Mouse (Mus musculus): ENCODE data around the gene Olfr624.
"Not testable (repeated sequence)": the region's sequence is repeated elsewhere in the genome, so short reads cannot be mapped to it uniquely, and the experiment has no call there.

The Olfr624 gene

DNA sequence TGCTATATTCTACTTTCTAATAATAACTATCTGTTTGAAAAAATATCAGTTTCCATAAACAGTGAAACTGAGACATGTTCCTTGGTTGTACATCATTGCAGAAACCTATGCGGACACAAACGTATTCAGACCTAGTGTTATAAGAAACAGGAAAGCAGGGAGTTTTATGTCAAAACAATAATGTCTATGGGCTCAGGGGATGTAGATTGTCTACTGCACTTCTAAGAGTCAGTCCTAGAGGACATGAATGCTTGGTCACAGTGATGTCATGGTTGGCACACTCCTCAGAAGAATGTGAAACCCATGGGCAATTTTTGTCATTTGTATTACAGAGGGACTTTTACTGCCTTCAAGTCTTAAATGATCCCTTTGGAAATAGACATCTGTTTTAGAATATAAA lies at the start of gene Olfr624:
TSS of gene Olfr624 (minus strand) at position 101 of the 400 bp plus-strand sequence.
- DNase-seq (ENCODE audit: low read depth, low spot score), result no peak

DNA sequence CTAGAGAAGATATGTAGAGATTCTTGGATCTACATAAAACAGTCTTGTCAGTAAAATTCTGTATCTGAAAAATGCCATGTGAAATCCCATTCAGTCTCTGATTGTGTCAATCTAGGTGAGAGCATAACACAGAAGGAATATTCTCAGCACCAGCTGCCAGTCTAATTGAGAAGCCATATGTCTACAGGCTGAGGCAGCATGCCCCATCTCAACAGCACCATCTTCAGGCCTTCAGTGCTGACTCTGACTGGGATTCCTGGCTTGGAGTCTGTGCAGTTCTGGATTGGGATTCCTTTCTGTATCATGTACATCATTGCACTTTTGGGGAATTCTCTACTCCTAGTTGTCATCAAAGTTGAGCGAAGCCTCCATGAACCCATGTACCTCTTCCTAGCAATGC lies 45.4 kb upstream of the Olfr624 start:
- not testable (repeated sequence) for DNase-seq (ENCODE audit: low read depth, low spot score)

DNA sequence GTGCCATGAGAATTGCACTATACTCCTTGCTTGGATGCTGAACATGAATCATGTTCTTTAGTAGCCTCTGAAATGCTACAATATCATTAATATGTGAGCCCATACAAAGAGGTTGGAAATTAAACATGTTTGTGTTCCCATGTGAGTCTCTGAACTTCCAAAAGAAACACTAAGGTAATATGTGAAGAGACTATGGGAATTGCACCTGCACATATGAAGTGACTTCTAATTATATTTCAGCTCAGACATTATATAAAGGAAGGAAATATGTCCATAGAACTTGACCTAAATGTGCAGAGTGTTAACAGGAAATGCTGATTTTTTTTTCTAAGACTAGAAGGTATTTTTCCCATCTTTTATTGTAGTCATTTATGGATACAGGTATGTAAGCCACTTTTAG lies 43.4 kb upstream of the Olfr624 start, which contains the start of gene Olfr243:
TSS of gene Olfr243 (plus strand) at position 301 of the 400 bp plus-strand sequence.
- no peak for DNase-seq (ENCODE audit: low read depth, low spot score)

DNA sequence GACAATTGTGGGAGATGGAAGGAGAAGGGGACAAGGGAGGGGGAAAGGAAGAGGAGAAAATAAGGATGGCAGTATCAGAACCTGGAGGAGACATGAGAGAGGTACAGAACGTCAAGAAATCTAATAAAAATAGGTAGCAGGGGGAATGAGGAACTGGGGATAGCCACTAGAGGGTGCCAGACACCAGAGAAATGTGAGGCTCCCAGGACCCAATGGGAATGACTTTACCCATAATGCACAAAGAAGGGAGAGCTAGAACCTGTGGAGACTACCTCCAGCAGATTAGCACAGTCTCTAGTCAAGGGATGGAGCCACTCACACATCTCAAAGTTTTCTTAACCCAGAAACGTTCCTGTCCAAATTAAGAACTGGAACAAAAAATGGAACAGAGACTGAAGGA lies 41.0 kb upstream of the Olfr624 start:
- no peak for DNase-seq (ENCODE audit: low read depth, low spot score)

DNA sequence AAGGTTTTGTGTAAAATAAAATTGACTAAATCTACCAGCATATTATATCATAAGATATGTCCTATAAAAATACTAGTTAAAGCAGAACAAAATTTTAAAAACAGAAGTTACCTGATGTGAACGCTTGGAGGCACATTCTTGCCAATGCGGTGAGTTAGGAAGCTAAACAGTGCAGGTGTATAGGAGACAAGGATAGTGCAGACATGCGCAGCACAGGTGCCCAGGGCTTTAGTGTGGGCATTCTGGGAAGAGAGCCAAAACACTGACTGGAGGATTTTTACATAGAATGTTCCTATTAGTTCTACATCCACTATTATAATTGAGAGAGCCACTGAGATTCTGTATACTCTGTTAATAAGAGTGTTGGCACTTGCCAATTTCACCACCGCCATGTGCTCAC lies 28.5 kb upstream of the Olfr624 start:
- no peak for DNase-seq (ENCODE audit: low read depth, low spot score)

DNA sequence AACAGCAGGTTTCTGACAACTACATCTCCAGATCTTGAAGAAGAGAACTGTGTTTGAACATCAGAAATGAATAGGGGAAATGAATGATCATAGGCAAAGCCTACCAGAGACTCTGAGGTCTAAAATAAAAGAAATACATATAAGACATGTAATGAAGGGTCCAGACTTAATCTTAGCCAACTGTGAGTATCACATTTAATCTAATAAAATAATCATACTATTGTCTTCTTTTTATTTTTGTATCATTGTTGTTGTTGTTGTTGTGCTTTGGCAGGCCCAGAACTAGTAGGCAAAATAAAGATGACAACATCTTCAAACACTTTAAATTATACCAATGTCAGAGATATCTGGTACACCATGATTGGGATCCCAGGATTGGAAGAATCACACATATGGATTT lies 11.4 kb upstream of the Olfr624 start, which contains the start of gene Olfr625-ps1:
TSS of gene Olfr625-ps1 (plus strand) at position 301 of the 400 bp plus-strand sequence.
- no peak for DNase-seq (ENCODE audit: low read depth, low spot score)

DNA sequence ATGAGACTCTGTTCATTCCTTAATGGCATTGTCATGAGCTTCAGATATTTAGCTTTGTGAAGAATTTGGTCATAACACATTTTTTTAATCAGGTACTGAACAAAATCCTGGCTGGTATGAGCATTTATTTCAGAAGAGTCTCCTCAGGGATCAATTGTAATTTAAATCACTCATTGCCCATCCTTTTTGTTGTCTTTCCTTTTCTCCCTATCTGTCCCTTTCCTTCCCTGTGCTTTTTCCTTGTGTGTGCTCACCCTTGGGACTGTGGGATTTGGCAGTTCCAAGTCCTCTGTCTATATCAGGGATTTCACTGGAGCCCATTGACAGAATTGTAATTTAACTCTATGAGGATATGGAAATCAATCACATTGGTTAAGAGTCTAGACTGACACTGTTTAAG lies 7.4 kb downstream of the Olfr624 start, which contains the start of gene Olfr623:
TSS of gene Olfr623 (minus strand) at position 101 of the 400 bp plus-strand sequence.
- no peak for DNase-seq (ENCODE audit: low read depth, low spot score)

DNA sequence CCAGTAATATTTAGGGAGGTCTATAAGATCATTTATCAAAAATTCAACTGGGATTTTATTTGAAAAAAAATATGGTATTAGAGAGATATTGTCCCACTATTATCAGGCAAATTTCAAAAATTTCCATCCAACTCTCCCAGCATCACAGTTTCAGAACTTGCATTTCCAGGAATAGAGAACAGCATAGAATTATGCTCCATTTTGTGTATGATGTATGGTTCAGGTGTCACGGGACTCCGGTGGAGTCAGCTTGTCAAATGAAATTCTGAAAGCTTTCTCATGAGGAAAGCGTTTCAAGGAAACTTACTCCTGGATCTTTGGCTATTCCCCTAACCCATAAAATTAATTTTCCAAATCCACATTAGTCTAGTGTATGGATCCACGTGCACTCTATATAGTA lies 26.9 kb downstream of the Olfr624 start:
- no peak for DNase-seq (ENCODE audit: low read depth, low spot score)

DNA sequence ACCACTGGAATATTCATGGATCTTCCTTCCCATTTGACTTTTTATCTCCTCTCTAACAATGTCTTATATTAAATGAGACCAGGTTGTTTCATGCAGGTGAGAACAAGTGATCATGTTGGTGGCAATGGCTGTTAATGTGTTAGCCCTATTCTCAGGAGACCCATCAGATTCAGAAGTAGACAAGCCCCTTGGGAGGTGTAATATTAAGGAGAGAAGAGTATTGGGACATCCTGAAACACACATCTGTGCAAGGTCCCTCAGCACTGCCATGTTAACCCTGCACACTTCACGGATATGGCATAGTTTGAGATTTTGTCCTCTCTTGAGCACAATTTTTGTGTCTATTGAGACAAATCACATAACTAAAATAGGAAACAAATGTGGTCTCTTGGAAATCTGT lies 28.4 kb downstream of the Olfr624 start, which contains the start of gene Olfr622:
TSS of gene Olfr622 (minus strand) at position 101 of the 400 bp plus-strand sequence.
- no peak for DNase-seq (ENCODE audit: low read depth, low spot score)

DNA sequence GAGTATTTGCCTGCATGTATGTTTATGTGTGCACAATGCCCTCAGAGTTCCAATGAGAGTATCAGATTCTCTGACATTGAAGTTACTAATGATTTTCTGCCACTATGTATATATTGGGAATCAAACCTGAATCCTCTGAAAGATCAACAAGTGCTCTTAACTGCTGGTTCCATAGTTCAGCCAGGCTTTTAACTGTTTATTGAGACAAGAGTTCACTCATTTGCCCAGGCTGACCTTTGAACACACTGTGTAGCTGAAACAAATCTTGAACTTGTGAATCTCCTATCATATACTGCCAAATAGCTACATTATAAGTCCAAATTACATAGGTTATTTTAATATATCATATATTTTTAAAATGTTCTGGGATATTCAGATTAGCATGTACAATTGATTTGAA lies 34.2 kb downstream of the Olfr624 start:
- no peak for DNase-seq (ENCODE audit: low read depth, low spot score)
